Mouse (Mus musculus): ENCODE measurements around the gene Hif3a. TPM values are rescaled to one million over a fixed set of nuclear protein-coding genes. Genes with fewer than 3 reads are reported as not detected.

Hif3a gene
- polyA plus RNA-seq, 1 experiment from 2014 or later = 36.8 TPM

- peaks cover 18% of the 10 kb centered on the region for H3K4me1 ChIP-seq (replicated peaks)
- no peak overlapping the region for H3K9ac ChIP-seq
- H3K4me3 ChIP-seq = no peak overlapping the region
- peaks cover 43% of the 10 kb centered on the region for H3K36me3 ChIP-seq
- WGBS = 70% methylated on average over 7 of the region's 7 CpGs
- ATAC-seq (ENCODE audit: insufficient number of reproducible peaks, low FRiP score) = no peak
- no peak overlapping the region for H3K27ac ChIP-seq (ENCODE audit: poor library complexity, severe bottlenecking)
- H3K4me2 ChIP-seq = no peak overlapping the region
- no peaks in the 10 kb centered on the region for H3K9me3 ChIP-seq (replicated peaks)
- no peaks in the 10 kb centered on the region for H3K27me3 ChIP-seq (replicated peaks)
Observed at GRCm38 (mm10) chr7:17030239-17030638, 32.0 kb downstream of the Hif3a start.

GRCm38 (mm10) chr7:17028923-17029322 is 33.3 kb downstream of the Hif3a start:
- ATAC-seq (ENCODE audit: insufficient number of reproducible peaks, low FRiP score) = no peak
- Histone ChIP-seq H3K9ac (no peak overlapping the region), H3K9me3 (replicated peaks) (no peaks in the 10 kb centered on the region), H3K36me3 (peaks cover 30% of the 10 kb centered on the region), H3K27ac (ENCODE audit: poor library complexity, severe bottlenecking) (no peak overlapping the region), H3K4me3 (no peak overlapping the region), H3K27me3 (replicated peaks) (no peaks in the 10 kb centered on the region), H3K4me2 (no peak overlapping the region), H3K4me1 (replicated peaks) (peaks cover 31% of the 10 kb centered on the region)
- WGBS = 69% methylated on average over 7 of the region's 7 CpGs

- H3K9me3 ChIP-seq (replicated peaks) = no peaks in the 10 kb centered on the region
- peaks cover 20% of the 10 kb centered on the region for H3K36me3 ChIP-seq
- no peaks in the 10 kb centered on the region for H3K27me3 ChIP-seq (replicated peaks)
- WGBS = under 1% methylated on average over 53 of the region's 58 CpGs
- H3K9ac ChIP-seq = peak within 1 kb of the TSS; percentile 93
- H3K27ac ChIP-seq (ENCODE audit: poor library complexity, severe bottlenecking) = peak within 1 kb of the TSS; percentile 83
- peaks cover 43% of the 10 kb centered on the region for H3K4me1 ChIP-seq (replicated peaks)
- peak within 1 kb of the TSS; percentile 94 for H3K4me3 ChIP-seq
- peak; percentile 86 for ATAC-seq (ENCODE audit: insufficient number of reproducible peaks, low FRiP score)
- peak within 1 kb of the TSS; percentile 86 for H3K4me2 ChIP-seq
Observed at GRCm38 (mm10) chr7:17027588-17028343, 34.5 kb downstream of the Hif3a start, which contains the start of gene Ppp5c. TSS of gene Ppp5c (minus strand) at chr7:17027924.

- peak overlapping the region; percentile 94 for H3K4me3 ChIP-seq
- H3K9ac ChIP-seq = peak overlapping the region; percentile 93
- H3K27ac ChIP-seq (ENCODE audit: poor library complexity, severe bottlenecking) = peak overlapping the region; percentile 83
- peaks cover 21% of the 10 kb centered on the region for H3K36me3 ChIP-seq
- H3K4me2 ChIP-seq = peak overlapping the region; percentile 86
- peak; percentile 56; the same call in 1 of the 2 replicates for ATAC-seq (ENCODE audit: insufficient number of reproducible peaks, low FRiP score)
- peaks cover 49% of the 10 kb centered on the region for H3K4me1 ChIP-seq (replicated peaks)
- 3% methylated on average over 24 of the region's 24 CpGs for WGBS
- H3K27me3 ChIP-seq (replicated peaks) = no peaks in the 10 kb centered on the region
- no peaks in the 10 kb centered on the region for H3K9me3 ChIP-seq (replicated peaks)
Observed at GRCm38 (mm10) chr7:17026710-17027587, 35.3 kb downstream of the Hif3a start.

- no peak for ATAC-seq (ENCODE audit: insufficient number of reproducible peaks, low FRiP score)
- Histone ChIP-seq H3K4me1 (replicated peaks) (peaks cover 49% of the 10 kb centered on the region), H3K27me3 (replicated peaks) (no peaks in the 10 kb centered on the region), H3K4me3 (peak overlapping the region; percentile 94), H3K36me3 (peaks cover 22% of the 10 kb centered on the region), H3K4me2 (peak overlapping the region; percentile 86), H3K9me3 (replicated peaks) (no peaks in the 10 kb centered on the region), H3K9ac (peak overlapping the region; percentile 93; the same call in 1 of the 2 replicates), H3K27ac (ENCODE audit: poor library complexity, severe bottlenecking) (no peak overlapping the region)
- WGBS = 49% methylated on average over 9 of the region's 9 CpGs
Observed at GRCm38 (mm10) chr7:17025896-17026622, 36.2 kb downstream of the Hif3a start.

- Histone ChIP-seq H3K4me1 (replicated peaks) (peaks cover 49% of the 10 kb centered on the region), H3K27me3 (replicated peaks) (no peaks in the 10 kb centered on the region), H3K4me3 (no peak overlapping the region), H3K36me3 (peaks cover 26% of the 10 kb centered on the region), H3K27ac (ENCODE audit: poor library complexity, severe bottlenecking) (0 out of 2 replicates have a peak overlapping the region, but pooled peaks have one; percentile 22), H3K9me3 (replicated peaks) (no peaks in the 10 kb centered on the region), H3K4me2 (peak overlapping the region; percentile 86), H3K9ac (peak overlapping the region; percentile 93)
- 60% methylated on average over 4 of the region's 4 CpGs for WGBS
- ATAC-seq (ENCODE audit: insufficient number of reproducible peaks, low FRiP score) = no peak
Observed at GRCm38 (mm10) chr7:17025505-17025894, 36.7 kb downstream of the Hif3a start.

- H3K36me3 ChIP-seq = peaks cover 29% of the 10 kb centered on the region
- no peaks in the 10 kb centered on the region for H3K27me3 ChIP-seq (replicated peaks)
- ATAC-seq (ENCODE audit: insufficient number of reproducible peaks, low FRiP score) = no peak
- peak overlapping the region; percentile 86 for H3K4me2 ChIP-seq
- H3K4me1 ChIP-seq (replicated peaks) = peaks cover 49% of the 10 kb centered on the region
- no peak overlapping the region for H3K4me3 ChIP-seq
- peak overlapping the region; percentile 93 for H3K9ac ChIP-seq
- H3K9me3 ChIP-seq (replicated peaks) = no peaks in the 10 kb centered on the region
- WGBS = 75% methylated on average over 10 of the region's 10 CpGs
- H3K27ac ChIP-seq (ENCODE audit: poor library complexity, severe bottlenecking) = 0 out of 2 replicates have a peak overlapping the region, but pooled peaks have one; percentile 76
Observed at GRCm38 (mm10) chr7:17024814-17025504, 37.3 kb downstream of the Hif3a start.

GRCm38 (mm10) chr7:17024141-17024540 is 38.1 kb downstream of the Hif3a start:
- Histone ChIP-seq H3K4me1 (replicated peaks) (peaks cover 49% of the 10 kb centered on the region), H3K9me3 (replicated peaks) (no peaks in the 10 kb centered on the region), H3K9ac (peak overlapping the region; percentile 93), H3K36me3 (peaks cover 38% of the 10 kb centered on the region), H3K27me3 (replicated peaks) (no peaks in the 10 kb centered on the region), H3K27ac (ENCODE audit: poor library complexity, severe bottlenecking) (peak overlapping the region; percentile 76), H3K4me3 (no peak overlapping the region), H3K4me2 (peak overlapping the region; percentile 22)
- ATAC-seq (ENCODE audit: insufficient number of reproducible peaks, low FRiP score) = no peak
- WGBS = 76% methylated on average over 6 of the region's 6 CpGs

- peaks cover 40% of the 10 kb centered on the region for H3K36me3 ChIP-seq
- peaks cover 49% of the 10 kb centered on the region for H3K4me1 ChIP-seq (replicated peaks)
- H3K27ac ChIP-seq (ENCODE audit: poor library complexity, severe bottlenecking) = peak overlapping the region; percentile 76
- ATAC-seq (ENCODE audit: insufficient number of reproducible peaks, low FRiP score) = no peak
- no peaks in the 10 kb centered on the region for H3K27me3 ChIP-seq (replicated peaks)
- 30% methylated on average over 4 of the region's 4 CpGs for WGBS
- peak overlapping the region; percentile 93 for H3K9ac ChIP-seq
- H3K4me2 ChIP-seq = peak overlapping the region; percentile 22
- no peak overlapping the region for H3K4me3 ChIP-seq
- H3K9me3 ChIP-seq (replicated peaks) = no peaks in the 10 kb centered on the region
Observed at GRCm38 (mm10) chr7:17023701-17024100, 38.5 kb downstream of the Hif3a start.

- ATAC-seq (ENCODE audit: insufficient number of reproducible peaks, low FRiP score) = no peak
- Histone ChIP-seq H3K4me3 (no peak overlapping the region), H3K36me3 (peaks cover 49% of the 10 kb centered on the region), H3K9ac (no peak overlapping the region), H3K4me2 (no peak overlapping the region), H3K27ac (ENCODE audit: poor library complexity, severe bottlenecking) (no peak overlapping the region), H3K9me3 (replicated peaks) (no peaks in the 10 kb centered on the region), H3K4me1 (replicated peaks) (peaks cover 59% of the 10 kb centered on the region), H3K27me3 (replicated peaks) (no peaks in the 10 kb centered on the region)
- 99% methylated on average over 15 of the region's 15 CpGs for WGBS
Observed at GRCm38 (mm10) chr7:17022176-17022575, 40.1 kb downstream of the Hif3a start.
